Mouse (Mus musculus): ENCODE results near the gene Ifne. TPM values are rescaled to one million over a fixed set of nuclear protein-coding genes. Genes with fewer than 3 reads are reported as not detected.
A peak's percentile ranks its signal among the peaks of the same experiment; 100 is the strongest.

Gene Ifne
- polyA plus RNA-seq, 1 experiment: not detected

DNA sequence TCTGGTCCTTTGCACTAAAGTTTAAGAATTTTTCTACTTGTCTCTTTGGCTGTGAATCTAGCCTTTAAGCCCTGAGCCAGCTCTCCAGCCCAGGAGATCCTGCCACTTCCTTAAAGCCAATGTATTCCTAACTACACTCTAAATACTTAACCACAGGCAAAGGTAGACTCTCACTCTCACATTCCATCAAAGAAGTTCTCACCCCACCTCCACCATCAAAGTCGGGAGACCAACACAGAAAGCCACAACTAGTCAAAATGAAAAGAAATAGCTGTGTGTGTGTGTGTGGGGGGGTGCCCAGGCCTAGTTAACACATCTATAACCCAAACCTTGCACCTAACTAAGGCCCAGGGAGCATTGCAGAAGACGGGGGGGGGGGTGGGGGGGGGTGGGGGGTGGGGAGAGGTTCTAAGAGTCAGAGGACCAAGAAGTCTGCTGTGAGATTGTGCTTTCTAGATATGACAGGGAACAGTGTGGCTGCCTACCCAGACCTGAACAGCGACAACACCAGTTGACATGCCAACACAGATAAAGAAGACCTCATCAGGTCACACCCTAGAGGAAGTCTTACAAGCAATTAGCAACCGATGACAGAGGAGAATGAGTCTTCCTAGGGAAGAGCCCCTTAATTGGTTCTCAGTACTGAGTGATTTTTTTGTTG lies 4.4 kb downstream of the Ifne start:
- Histone ChIP-seq H3K4me3 (replicated peaks) (no peak overlapping the region), H3K36me3 (ENCODE audit: control insufficient read depth) (no peaks in the 10 kb centered on the region), H3K27me3 (ENCODE audit: control insufficient read depth) (no peaks in the 10 kb centered on the region), H3K4me1 (ENCODE audit: control insufficient read depth) (peaks cover 29% of the 10 kb centered on the region), H3K9me3 (ENCODE audit: control insufficient read depth, low read length) (no peaks in the 10 kb centered on the region)
- no peak for TF ChIP-seq TAL1 (IDR thresholded peaks at IDR 0.05; ENCODE audit: low read length)
- 0 out of 2 replicates have a peak, but pooled peaks have one; percentile 16 for TF ChIP-seq GATA1 (IDR thresholded peaks at IDR 0.05; ENCODE audit: low read length)

GRCm38 (mm10) chr4:88872691-88873090 lies 7.3 kb downstream of the Ifne start:
- no peak for TF ChIP-seq TAL1 (IDR thresholded peaks at IDR 0.05; ENCODE audit: low read length)
- TF ChIP-seq GATA1 (IDR thresholded peaks at IDR 0.05; ENCODE audit: low read length): no peak
- Histone ChIP-seq H3K4me1 (ENCODE audit: control insufficient read depth) (peaks cover 31% of the 10 kb centered on the region), H3K4me3 (replicated peaks) (no peak overlapping the region)

DNA sequence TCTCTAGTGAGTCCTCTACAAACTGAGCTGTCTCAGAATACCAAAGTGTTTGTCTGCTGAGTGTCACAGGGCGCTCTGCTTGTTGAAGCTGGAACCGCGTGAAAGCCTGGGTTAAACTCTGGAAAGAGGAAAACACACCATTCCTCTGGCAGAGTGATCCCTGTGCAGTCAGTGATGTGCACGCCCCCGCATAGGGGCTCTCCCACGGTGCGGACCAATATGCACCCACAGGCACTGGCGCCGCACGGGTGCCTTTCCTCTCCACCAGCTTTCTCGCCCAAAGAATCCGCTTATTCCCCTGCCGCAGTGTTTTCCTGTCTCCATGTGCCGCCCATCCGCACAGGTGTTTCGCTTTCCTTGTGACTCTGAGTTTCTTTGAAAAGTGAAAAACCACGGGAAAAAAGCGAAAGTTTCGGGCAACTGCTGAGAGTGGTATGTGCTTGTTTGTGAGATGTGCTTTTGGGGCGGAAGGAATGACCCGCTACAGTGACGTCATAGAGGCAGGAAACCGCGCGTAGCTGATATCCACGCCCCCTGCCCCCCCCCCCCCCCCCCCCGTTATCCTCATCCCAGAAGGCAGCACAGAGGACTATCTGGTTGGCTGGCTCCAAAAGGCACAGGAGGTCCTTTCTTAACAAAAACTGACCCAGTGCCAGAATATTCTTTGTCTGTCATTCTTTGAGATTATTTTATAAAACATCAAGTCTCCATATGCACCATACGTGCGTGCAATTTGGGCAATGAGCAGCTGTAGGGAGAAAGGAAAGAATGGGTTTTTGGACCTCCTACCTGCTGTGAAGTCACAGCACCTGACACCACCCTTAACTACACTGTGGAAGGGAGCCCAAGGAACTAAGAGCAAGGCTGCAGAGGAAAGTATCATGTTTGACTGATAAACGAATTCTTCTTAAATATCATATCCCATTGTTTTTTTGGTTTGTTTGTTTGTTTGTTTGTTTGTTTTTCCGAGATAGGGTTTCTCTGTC lies 11.8 kb downstream of the Ifne start:
- Histone ChIP-seq H3K9me3 (ENCODE audit: control insufficient read depth, low read length) (no peaks in the 10 kb centered on the region), H3K27me3 (ENCODE audit: control insufficient read depth) (peaks cover 34% of the 10 kb centered on the region), H3K4me1 (ENCODE audit: control insufficient read depth) (peaks cover 12% of the 10 kb centered on the region), H3K36me3 (ENCODE audit: control insufficient read depth) (no peaks in the 10 kb centered on the region), H3K4me3 (replicated peaks) (peak overlapping the region; percentile 71)
- TF ChIP-seq TAL1 (IDR thresholded peaks at IDR 0.05; ENCODE audit: low read length) (no peak), GATA1 (IDR thresholded peaks at IDR 0.05; ENCODE audit: low read length) (no peak)

More at GRCm38 (mm10) chr4:88872691-88873090, 7.3 kb downstream of the Ifne start:
- Histone ChIP-seq H3K36me3 (ENCODE audit: control insufficient read depth) (no peaks in the 10 kb centered on the region), H3K9me3 (ENCODE audit: control insufficient read depth, low read length) (no peaks in the 10 kb centered on the region), H3K27me3 (ENCODE audit: control insufficient read depth) (no peaks in the 10 kb centered on the region; the same call in 1 of the 2 replicates)

- Histone ChIP-seq H3K4me1 (ENCODE audit: control insufficient read depth) (peaks cover 12% of the 10 kb centered on the region), H3K9me3 (ENCODE audit: control insufficient read depth, low read length) (no peaks in the 10 kb centered on the region), H3K4me3 (replicated peaks) (peak overlapping the region; percentile 71), H3K27me3 (ENCODE audit: control insufficient read depth) (peaks cover 41% of the 10 kb centered on the region), H3K36me3 (ENCODE audit: control insufficient read depth) (no peaks in the 10 kb centered on the region)
- TF ChIP-seq GATA1 (IDR thresholded peaks at IDR 0.05; ENCODE audit: low read length) (no peak), TAL1 (IDR thresholded peaks at IDR 0.05; ENCODE audit: low read length) (no peak)
Observed at GRCm38 (mm10) chr4:88867366-88867925, 12.6 kb downstream of the Ifne start.

DNA sequence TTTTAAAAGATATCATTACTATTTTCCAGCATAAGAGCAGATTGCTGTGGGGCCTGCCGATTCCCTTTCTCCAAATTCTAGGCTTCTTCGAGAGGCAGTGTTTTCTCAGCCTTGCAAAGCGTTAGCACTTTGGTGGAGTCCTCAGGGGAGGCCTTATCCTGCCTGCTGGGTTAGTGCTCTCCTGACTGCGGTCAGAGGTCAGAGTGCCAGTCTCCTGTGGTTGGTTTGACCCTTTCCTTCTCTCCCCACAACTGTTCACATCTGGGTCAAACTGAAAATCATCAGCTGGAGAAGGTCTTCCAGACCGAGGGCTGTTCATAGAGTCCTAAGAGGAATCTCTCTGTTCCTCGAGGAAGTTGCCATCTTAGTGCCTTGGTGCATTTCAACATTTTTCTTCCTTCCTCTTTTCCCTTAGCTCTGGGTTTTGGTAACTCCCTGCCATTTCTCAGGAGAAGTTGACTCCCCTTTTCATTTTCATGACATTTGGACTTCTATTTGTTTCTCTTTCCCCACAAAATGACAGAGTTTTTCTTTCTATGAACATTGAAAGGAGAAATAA lies 14.9 kb downstream of the Ifne start:
- peaks cover 48% of the 10 kb centered on the region for H3K27me3 ChIP-seq (ENCODE audit: control insufficient read depth)
- TF ChIP-seq TAL1 (IDR thresholded peaks at IDR 0.05; ENCODE audit: low read length): no peak
- no peaks in the 10 kb centered on the region for H3K9me3 ChIP-seq (ENCODE audit: control insufficient read depth, low read length)
- H3K4me1 ChIP-seq (ENCODE audit: control insufficient read depth): peaks cover 12% of the 10 kb centered on the region
- no peak overlapping the region for H3K4me3 ChIP-seq (replicated peaks)
- no peaks in the 10 kb centered on the region for H3K36me3 ChIP-seq (ENCODE audit: control insufficient read depth)

DNA sequence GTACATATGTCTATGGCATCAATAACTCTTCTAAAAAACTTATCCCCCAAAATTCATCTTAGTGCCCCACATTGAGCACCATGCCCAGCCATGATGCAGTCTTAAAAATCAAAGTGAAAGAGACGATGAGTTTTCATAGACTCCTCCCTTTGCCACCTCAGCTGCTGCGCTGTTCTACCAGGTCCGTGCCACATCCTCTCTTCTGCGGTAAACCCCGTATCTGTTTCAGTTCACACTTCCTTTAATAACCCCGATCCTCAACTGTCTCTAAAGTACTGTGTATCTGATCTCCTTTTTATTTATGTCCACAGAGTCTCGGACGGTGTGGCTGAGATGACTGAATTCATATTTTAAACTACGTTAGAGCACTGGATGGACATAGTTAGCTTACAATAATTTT lies 15.4 kb downstream of the Ifne start:
- peaks cover 48% of the 10 kb centered on the region for H3K27me3 ChIP-seq (ENCODE audit: control insufficient read depth)
- no peak for TF ChIP-seq TAL1 (IDR thresholded peaks at IDR 0.05; ENCODE audit: low read length)
- H3K36me3 ChIP-seq (ENCODE audit: control insufficient read depth): no peaks in the 10 kb centered on the region
- H3K9me3 ChIP-seq (ENCODE audit: control insufficient read depth, low read length): no peaks in the 10 kb centered on the region
- H3K4me1 ChIP-seq (ENCODE audit: control insufficient read depth): peaks cover 12% of the 10 kb centered on the region
- no peak overlapping the region for H3K4me3 ChIP-seq (replicated peaks)

DNA sequence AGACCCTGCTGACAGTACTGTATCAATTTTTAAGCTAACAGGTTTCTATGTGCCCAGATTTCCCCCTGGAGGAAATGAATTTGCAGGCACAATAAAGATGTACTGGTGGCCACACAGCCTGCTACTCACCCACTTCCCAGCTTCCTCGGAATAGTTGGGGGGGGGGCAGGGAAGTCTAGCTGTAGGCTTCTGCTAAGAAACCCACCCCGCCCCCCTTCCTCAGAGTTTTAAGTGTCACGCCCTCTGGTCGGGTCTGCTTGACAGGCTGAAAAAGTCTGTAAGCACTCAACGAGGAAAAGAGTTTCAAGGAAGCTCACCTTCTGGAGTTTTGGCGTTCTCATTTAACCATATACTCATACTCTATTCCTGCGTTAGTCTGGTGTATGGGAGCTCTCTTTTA lies 16.7 kb downstream of the Ifne start:
- Histone ChIP-seq H3K4me3 (replicated peaks) (no peak overlapping the region), H3K4me1 (ENCODE audit: control insufficient read depth) (peaks cover 10% of the 10 kb centered on the region), H3K9me3 (ENCODE audit: control insufficient read depth, low read length) (no peaks in the 10 kb centered on the region), H3K36me3 (ENCODE audit: control insufficient read depth) (no peaks in the 10 kb centered on the region), H3K27me3 (ENCODE audit: control insufficient read depth) (peaks cover 48% of the 10 kb centered on the region)
- TF ChIP-seq TAL1 (IDR thresholded peaks at IDR 0.05; ENCODE audit: low read length): no peak
- TF ChIP-seq GATA1 (IDR thresholded peaks at IDR 0.05; ENCODE audit: low read length): no peak

- Histone ChIP-seq H3K36me3 (ENCODE audit: control insufficient read depth) (no peaks in the 10 kb centered on the region), H3K9me3 (ENCODE audit: control insufficient read depth, low read length) (no peaks in the 10 kb centered on the region), H3K4me3 (replicated peaks) (no peak overlapping the region), H3K27me3 (ENCODE audit: control insufficient read depth) (peaks cover 24% of the 10 kb centered on the region), H3K4me1 (ENCODE audit: control insufficient read depth) (no peaks in the 10 kb centered on the region)
- TF ChIP-seq GATA1 (IDR thresholded peaks at IDR 0.05; ENCODE audit: low read length): no peak
- TF ChIP-seq TAL1 (IDR thresholded peaks at IDR 0.05; ENCODE audit: low read length): no peak
Observed at GRCm38 (mm10) chr4:88859214-88859613, 20.8 kb downstream of the Ifne start.

Measured in erythroblast, embryonic 14.5 days (primary cell).